Mouse (Mus musculus) forebrain, embryonic 11.5 days (tissue): ENCODE measurements around the gene Nfam1. TPM values are rescaled to one million over a fixed set of nuclear protein-coding genes. Genes with fewer than 3 reads are reported as not detected.
A peak's percentile ranks its signal among the peaks of the same experiment; 100 is the strongest.

Experiments used
- ATAC-seq: fragments of 200-750 bp; cut with Nextera tagmentation; replicated peaks from 2 replicates; pipeline ENCODE4 v1.8.0; 2017; ENCODE audit warnings: moderate TSS enrichment; ENCODE audit not compliant: low FRiP score
- DNase-seq: peaks from one replicate; pipeline ENCODE4 v3.0.0-alpha.2; 2017; ENCODE audit warnings: low spot score
- H3K27ac ChIP-seq: fragments of 300-500 bp; sonication (generic); 2 replicates; pipeline ENCODE4 v1.5.1; 2014; ENCODE audit warnings: low read depth, low read length
- H3K27me3 ChIP-seq: fragments of 300-500 bp; sonication (generic); 2 replicates; pipeline ENCODE4 v1.6.1; 2014; ENCODE audit warnings: mild to moderate bottlenecking, low read length, mixed read lengths; ENCODE audit not compliant: control insufficient read depth, insufficient read depth
- H3K36me3 ChIP-seq: fragments of 300-500 bp; sonication (generic); 2 replicates; pipeline ENCODE4 v1.6.1; 2014; ENCODE audit warnings: mild to moderate bottlenecking, low read length, moderate library complexity, mixed read lengths; ENCODE audit not compliant: control insufficient read depth, insufficient read depth
- H3K4me1 ChIP-seq: fragments of 300-500 bp; sonication (generic); replicated peaks from 2 replicates; pipeline ENCODE4 v1.6.1; 2014; ENCODE audit warnings: low read length, mixed read lengths; ENCODE audit not compliant: control insufficient read depth, insufficient read depth
- H3K4me2 ChIP-seq: fragments of 300-500 bp; sonication (generic); 2 replicates; pipeline ENCODE4 v1.6.1; 2014; ENCODE audit warnings: low read depth, mild to moderate bottlenecking, low read length, moderate library complexity, mixed read lengths; ENCODE audit not compliant: severe bottlenecking
- H3K4me3 ChIP-seq: fragments of 300-500 bp; sonication (generic); 2 replicates; pipeline ENCODE4 v1.5.1; 2014; ENCODE audit warnings: low read depth, low read length
- H3K9ac ChIP-seq: fragments of 300-500 bp; sonication (generic); 2 replicates; pipeline ENCODE4 v1.6.1; 2014; ENCODE audit warnings: low read length
- H3K9me3 ChIP-seq: fragments of 300-500 bp; sonication (generic); 2 replicates; pipeline ENCODE4 v1.6.1; 2016; ENCODE audit warnings: low read length, mixed read lengths; ENCODE audit not compliant: control insufficient read depth
- WGBS: fragments of 180-500 bp; shearing (Covaris S2); extraction: QIAGEN DNeasy Blood & Tissue Kit; methylation state at CpG from one replicate; pipeline ENCODE4 v1.1.7; 2014; 5-methylcytosine and 5-hydroxymethylcytosine counted together
- polyA plus RNA-seq: library from polyadenylated mRNA; unstranded; fragments of >200 nt; fragmentation: Nextera tagmentation; extraction: Ambion mirVana; gene quantifications from 2 replicates; pipeline ENCODE4 v1.2.1, GENCODE M21; 2014

Nfam1 gene
- polyA plus RNA-seq, 1 experiment from 2014 or later = 1.7 TPM

DNA sequence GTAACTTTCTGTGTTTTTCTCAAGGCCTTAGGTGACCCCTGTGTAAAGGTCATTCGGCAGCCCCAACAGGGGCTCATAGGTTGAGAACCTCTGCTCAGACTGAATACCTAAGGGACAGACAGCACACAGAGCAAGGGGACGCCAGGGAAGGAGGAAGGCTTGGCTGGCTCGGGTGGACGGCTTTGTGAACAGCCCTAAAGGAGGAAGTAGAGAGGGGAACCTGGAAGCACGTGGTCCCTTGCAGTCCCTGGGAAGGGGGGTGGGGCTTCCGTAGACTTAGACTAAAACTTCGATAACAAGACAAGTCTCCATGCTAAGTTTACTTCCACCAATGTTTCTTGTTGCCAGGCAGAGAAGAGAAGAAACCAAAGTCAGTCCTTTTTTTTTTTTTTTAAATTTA lies 3.0 kb upstream of the Nfam1 start:
- Histone ChIP-seq H3K27me3 (peaks cover 11% of the 10 kb centered on the region), H3K9ac (no peak overlapping the region), H3K27ac (no peak overlapping the region), H3K4me2 (no peak overlapping the region), H3K4me1 (peaks cover 12% of the 10 kb centered on the region; the same call in 1 of the 2 replicates), H3K9me3 (no peaks in the 10 kb centered on the region), H3K4me3 (no peak overlapping the region), H3K36me3 (no peaks in the 10 kb centered on the region)
- DNase-seq = no peak
- no peak for ATAC-seq
- 60% methylated on average over 7 of the region's 7 CpGs for WGBS

DNA sequence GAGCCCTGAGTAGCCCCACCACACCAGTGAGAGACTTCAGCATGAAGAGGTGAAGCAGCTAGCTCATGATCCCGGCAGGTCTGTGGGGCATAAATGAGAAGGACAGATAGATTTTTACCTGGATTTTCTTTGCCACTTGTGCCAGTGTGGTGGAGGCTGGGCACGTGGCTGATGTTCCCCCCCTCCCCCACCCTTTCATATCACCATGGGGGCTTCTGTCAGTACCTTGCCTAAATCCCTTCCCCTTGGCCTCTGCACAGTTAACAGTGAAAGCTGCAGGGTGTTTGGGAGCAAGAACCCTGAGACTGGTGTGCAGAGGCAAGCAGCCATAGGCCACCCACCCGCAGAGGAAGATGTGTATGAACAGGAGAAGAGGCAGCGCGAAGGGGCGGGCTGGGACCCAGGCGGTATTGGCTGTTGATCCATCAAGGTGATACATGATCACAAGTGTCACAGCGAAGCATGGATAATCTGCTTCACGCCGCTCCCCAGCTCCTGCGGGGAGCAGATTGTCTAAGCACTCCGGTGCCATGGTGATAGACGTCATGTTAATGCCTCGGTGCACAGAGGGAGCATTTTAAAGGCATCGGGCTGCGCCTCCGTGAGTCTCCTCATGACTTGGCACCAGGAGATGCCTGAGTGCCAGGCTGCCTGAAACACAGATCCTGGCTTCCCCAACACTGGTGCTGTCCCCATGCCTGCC lies 1.3 kb upstream of the Nfam1 start:
- H3K27me3 ChIP-seq = peaks cover 11% of the 10 kb centered on the region
- 6% methylated on average over 17 of the region's 17 CpGs for WGBS

DNA sequence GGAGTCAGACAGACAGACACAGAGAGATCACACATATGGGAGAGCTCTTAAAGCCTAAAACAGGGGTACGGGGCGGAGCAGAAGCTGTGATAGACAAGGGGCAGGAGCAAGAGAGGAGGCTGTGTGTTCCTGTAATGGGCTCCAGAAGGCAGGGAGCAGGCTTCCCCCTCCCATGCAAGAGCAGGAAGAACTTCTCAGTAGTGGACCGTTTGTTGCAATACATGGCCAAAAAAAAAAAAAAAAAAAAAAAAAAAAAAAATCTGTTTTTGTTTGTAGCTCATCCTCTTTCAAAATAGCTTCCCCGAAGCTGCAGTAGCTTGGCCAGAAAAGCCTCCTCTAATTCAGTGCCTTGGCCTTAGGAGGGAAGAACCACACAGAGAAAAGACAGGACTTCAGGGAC lies 2.2 kb downstream of the Nfam1 start:
- H3K4me1 ChIP-seq = peaks cover 24% of the 10 kb centered on the region
- H3K36me3 ChIP-seq = no peaks in the 10 kb centered on the region
- 65% methylated on average over 4 of the region's 4 CpGs for WGBS
- ATAC-seq (no peak), DNase-seq (no peak)
- H3K27me3 ChIP-seq = peaks cover 11% of the 10 kb centered on the region
- no peak overlapping the region for H3K4me2 ChIP-seq
- H3K9me3 ChIP-seq = no peaks in the 10 kb centered on the region
- no peak overlapping the region for H3K9ac ChIP-seq
- H3K4me3 ChIP-seq = no peak overlapping the region
- H3K27ac ChIP-seq = no peak overlapping the region

More for the DNA sequence above, 1.3 kb upstream of the Nfam1 start:
- Histone ChIP-seq H3K27ac (no peak overlapping the region), H3K36me3 (no peaks in the 10 kb centered on the region), H3K4me2 (peak overlapping the region; percentile 16; the same call in 1 of the 2 replicates), H3K4me3 (no peak overlapping the region), H3K9ac (0 out of 2 replicates have a peak overlapping the region, but pooled peaks have one; percentile 5), H3K9me3 (no peaks in the 10 kb centered on the region), H3K4me1 (peaks cover 24% of the 10 kb centered on the region)
- ATAC-seq (peak; percentile 31; the same call in 1 of the 2 replicates), DNase-seq (peak; percentile 69)

DNA sequence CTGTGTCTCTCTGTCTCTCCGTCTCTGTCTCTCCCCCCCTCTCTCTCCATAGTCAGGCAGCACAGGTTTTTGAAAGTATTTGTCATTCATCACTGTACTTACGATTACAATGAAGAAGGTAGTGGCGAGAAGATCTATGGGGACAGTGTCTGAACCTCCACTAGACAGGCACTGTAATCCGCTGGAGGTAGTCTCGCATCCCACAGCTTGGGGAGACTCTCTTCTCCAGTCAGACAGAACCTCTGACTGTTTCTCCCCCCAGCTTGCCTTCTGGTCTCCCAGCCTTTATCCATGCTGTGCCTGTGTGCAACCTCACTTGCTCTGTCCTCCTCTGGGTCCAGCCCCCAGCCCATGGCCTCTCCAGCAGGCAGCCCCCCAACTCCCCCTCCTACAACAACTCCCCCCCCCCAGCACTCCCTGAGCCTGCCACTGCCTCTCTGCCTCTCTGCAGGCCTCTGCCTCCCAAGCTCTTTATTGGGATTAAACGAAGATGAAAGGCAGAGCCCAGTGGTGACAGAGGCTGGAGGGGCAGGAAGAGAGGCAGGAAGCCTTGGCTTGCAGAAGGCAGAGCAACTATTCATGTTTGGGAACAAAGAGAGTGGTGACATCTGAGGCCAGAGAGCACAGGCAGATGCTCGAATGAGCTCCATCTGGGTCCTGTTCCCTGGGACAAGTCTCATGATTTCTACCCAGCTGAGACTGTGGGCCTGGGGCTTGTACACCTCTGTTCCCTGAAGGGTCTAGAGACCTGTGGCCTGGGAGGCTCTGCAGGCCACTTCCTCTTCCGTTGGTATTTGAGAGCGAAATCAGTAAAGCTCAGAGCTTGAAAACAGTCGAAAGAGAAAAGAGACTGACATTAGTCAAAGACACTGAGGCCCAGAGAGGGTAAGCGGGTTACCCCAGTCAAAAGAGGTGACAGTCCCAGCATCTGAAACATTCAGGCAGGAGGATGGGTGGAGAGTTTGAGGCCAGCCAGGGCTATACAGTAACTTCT lies 3.1 kb downstream of the Nfam1 start:
- Histone ChIP-seq H3K4me1 (peaks cover 29% of the 10 kb centered on the region), H3K36me3 (no peaks in the 10 kb centered on the region), H3K4me3 (no peak overlapping the region), H3K27me3 (peaks cover 11% of the 10 kb centered on the region), H3K27ac (peak overlapping the region; percentile 64; the same call in 1 of the 2 replicates), H3K9me3 (no peaks in the 10 kb centered on the region), H3K9ac (peak overlapping the region; percentile 36), H3K4me2 (no peak overlapping the region)
- 27% methylated on average over 11 of the region's 11 CpGs for WGBS
- no peak for DNase-seq
- ATAC-seq = no peak; the same call in 1 of the 2 replicates

DNA sequence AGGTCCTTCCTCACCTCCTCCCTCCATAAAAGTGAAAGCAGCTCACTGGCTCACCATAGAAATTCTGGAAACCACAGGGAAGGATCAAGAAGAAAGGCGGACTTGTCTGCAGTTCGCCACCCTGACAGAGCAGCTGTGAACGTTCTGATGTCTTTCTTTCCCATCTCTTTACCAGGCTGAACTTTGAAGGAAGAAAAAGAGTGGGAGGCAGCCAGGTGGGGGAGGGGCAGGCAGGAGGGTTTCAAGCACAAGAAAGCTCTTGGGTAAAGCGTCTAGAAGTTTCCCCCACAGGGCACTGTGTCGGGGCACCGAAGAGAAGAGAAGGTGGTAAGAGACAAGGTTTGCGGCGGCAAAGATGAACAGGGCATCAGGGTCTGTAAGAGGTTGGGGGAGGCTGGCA lies 7.0 kb downstream of the Nfam1 start:
- DNase-seq = no peak
- H3K27ac ChIP-seq = no peak overlapping the region
- no peak overlapping the region for H3K9ac ChIP-seq
- H3K4me2 ChIP-seq = no peak overlapping the region
- peaks cover 25% of the 10 kb centered on the region for H3K4me1 ChIP-seq
- 62% methylated on average over 8 of the region's 8 CpGs for WGBS
- no peak for ATAC-seq
- H3K36me3 ChIP-seq = no peaks in the 10 kb centered on the region
- no peaks in the 10 kb centered on the region; the same call in 1 of the 2 replicates for H3K27me3 ChIP-seq
- no peak overlapping the region for H3K4me3 ChIP-seq
- no peaks in the 10 kb centered on the region for H3K9me3 ChIP-seq

DNA sequence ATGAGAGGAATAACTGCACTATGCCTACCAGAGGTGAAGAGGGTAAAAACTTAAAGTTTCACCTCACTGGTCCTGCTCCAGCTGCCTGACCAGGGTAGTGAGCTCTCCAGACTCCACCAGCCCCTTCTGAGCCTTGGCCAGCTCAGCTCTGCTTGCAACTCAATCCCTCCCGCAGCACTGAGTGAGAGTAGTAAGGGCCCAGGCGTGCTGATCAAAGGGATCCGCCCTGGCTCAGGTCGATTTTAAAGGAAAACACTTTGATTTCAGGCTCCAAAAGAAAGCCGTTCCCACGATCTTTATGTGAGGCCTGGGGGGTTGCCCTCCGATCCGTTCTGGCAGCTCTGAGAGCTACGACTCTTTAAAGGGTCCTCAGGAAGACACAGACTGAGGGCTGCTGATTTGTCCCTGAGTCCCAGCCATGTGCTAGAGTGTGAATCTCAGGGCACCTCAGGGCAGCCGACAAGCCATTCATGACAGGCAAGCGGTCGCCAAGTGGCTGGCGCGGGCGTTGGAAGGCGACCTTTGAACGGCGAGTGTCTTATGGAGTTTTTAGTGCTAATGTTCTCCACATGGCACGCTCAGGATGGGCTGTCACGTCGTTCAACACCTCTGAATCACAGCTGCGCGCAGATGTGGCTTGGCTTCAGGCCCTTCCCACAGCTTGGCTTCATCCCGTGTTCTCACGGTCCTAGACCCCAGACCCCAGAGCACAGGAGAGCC lies 7.9 kb downstream of the Nfam1 start:
- no peak for DNase-seq
- no peaks in the 10 kb centered on the region for H3K36me3 ChIP-seq
- H3K4me3 ChIP-seq = no peak overlapping the region
- H3K9me3 ChIP-seq = no peaks in the 10 kb centered on the region
- 28% methylated on average over 25 of the region's 25 CpGs for WGBS
- no peak overlapping the region for H3K9ac ChIP-seq
- peaks cover 20% of the 10 kb centered on the region for H3K4me1 ChIP-seq
- H3K27ac ChIP-seq = no peak overlapping the region
- ATAC-seq = no peak
- H3K27me3 ChIP-seq = no peaks in the 10 kb centered on the region; the same call in 1 of the 2 replicates
- H3K4me2 ChIP-seq = no peak overlapping the region

DNA sequence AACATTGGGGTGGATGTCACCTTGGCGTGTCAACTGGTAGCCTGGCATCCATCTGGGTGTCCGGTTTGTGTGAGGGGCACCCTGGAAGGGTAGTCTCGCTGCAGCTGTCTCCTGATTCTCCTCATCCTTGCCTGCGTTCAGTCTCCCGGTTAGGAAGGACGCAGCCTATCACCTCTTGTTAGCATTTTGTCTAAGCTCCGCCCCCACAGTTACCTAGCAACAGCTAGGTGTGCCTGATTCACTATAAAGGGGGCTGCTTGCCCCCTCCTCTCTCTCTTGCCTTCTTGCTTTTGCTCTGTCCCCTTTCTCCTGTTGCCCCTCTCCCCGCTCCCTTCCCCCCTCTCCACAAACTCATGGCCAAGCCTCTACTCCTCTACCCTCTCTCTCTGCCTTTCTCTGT lies 10.2 kb downstream of the Nfam1 start:
- H3K36me3 ChIP-seq = no peaks in the 10 kb centered on the region
- 15% methylated on average over 8 of the region's 8 CpGs for WGBS
- H3K9me3 ChIP-seq = no peaks in the 10 kb centered on the region
- H3K27ac ChIP-seq = no peak overlapping the region
- peaks cover 13% of the 10 kb centered on the region; the same call in 1 of the 2 replicates for H3K4me1 ChIP-seq
- H3K4me2 ChIP-seq = no peak overlapping the region
- H3K27me3 ChIP-seq = peaks cover 2% of the 10 kb centered on the region; the same call in 1 of the 2 replicates
- DNase-seq (no peak), ATAC-seq (no peak)
- H3K4me3 ChIP-seq = no peak overlapping the region
- no peak overlapping the region for H3K9ac ChIP-seq
